Mouse (Mus musculus) cerebral cortex, adult 2 months (tissue): ENCODE data around the gene Slu7.

Experiments
- WGBS: fragments of 180-500 bp; shearing (Covaris S2); methylation state at CpG from one replicate; pipeline ENCODE4 v1.1.7; 2018; 5-methylcytosine and 5-hydroxymethylcytosine counted together

The Slu7 gene

GRCm38 (mm10) chr11:43433254-43434023, at the start of gene Slu7:
Gene Slu7, plus strand, starts transcription at chr11:43433744.
- 5% methylated on average over 38 of the region's 38 CpGs for WGBS

GRCm38 (mm10) chr11:43385055-43385649, 48.4 kb upstream of the Slu7 start:
- WGBS = 3% methylated on average over 18 of the region's 18 CpGs

- 10% methylated on average over 8 of the region's 8 CpGs for WGBS
Observed at GRCm38 (mm10) chr11:43385716-43386115, 47.8 kb upstream of the Slu7 start.

- WGBS = 94% methylated on average over 14 of the region's 14 CpGs
Observed at GRCm38 (mm10) chr11:43387004-43387880, 46.3 kb upstream of the Slu7 start.

- 84% methylated on average over 21 of the region's 21 CpGs for WGBS
Observed at GRCm38 (mm10) chr11:43388122-43389097, 45.1 kb upstream of the Slu7 start.

- 86% methylated on average over 7 of the region's 7 CpGs for WGBS
Observed at GRCm38 (mm10) chr11:43389118-43389517, 44.4 kb upstream of the Slu7 start.

- whole genome bisulfite sequencing = 71% methylated on average over 2 of the region's 2 CpGs
Observed at GRCm38 (mm10) chr11:43392757-43393156, 40.8 kb upstream of the Slu7 start.

- 96% methylated on average over 4 of the region's 4 CpGs for WGBS
Observed at GRCm38 (mm10) chr11:43393325-43393724, 40.2 kb upstream of the Slu7 start.

- WGBS = 74% methylated on average over 14 of the region's 14 CpGs
Observed at GRCm38 (mm10) chr11:43395073-43395948, 38.2 kb upstream of the Slu7 start.

- 95% methylated on average over 4 of the region's 4 CpGs for WGBS
Observed at GRCm38 (mm10) chr11:43396246-43396645, 37.3 kb upstream of the Slu7 start.

GRCm38 (mm10) chr11:43396672-43397071, 36.9 kb upstream of the Slu7 start:
- 69% methylated on average over 7 of the region's 7 CpGs for WGBS

GRCm38 (mm10) chr11:43399297-43399696, 34.2 kb upstream of the Slu7 start:
- WGBS = 58% methylated on average over 4 of the region's 4 CpGs

- 95% methylated on average over 1 of the region's 1 CpGs for WGBS
Observed at GRCm38 (mm10) chr11:43400131-43400530, 33.4 kb upstream of the Slu7 start.

- WGBS = 67% methylated on average over 15 of the region's 15 CpGs
Observed at GRCm38 (mm10) chr11:43404150-43404807, 29.3 kb upstream of the Slu7 start.

GRCm38 (mm10) chr11:43408888-43409287, 24.7 kb upstream of the Slu7 start:
- WGBS = 83% methylated on average over 2 of the region's 2 CpGs

- 66% methylated on average over 7 of the region's 7 CpGs for WGBS
Observed at GRCm38 (mm10) chr11:43410291-43410690, 23.3 kb upstream of the Slu7 start.

- WGBS = 7% methylated on average over 1 of the region's 1 CpGs
Observed at GRCm38 (mm10) chr11:43411413-43411812, 22.1 kb upstream of the Slu7 start.

- WGBS = 18% methylated on average over 14 of the region's 14 CpGs
Observed at GRCm38 (mm10) chr11:43412771-43413451, 20.6 kb upstream of the Slu7 start.

GRCm38 (mm10) chr11:43417201-43417600, 16.3 kb upstream of the Slu7 start:
- WGBS = 47% methylated on average over 7 of the region's 7 CpGs
